Mouse (Mus musculus) lung, postnatal 0 days (tissue): ENCODE results near the gene Cnr2. TPM values are rescaled to one million over a fixed set of nuclear protein-coding genes. Genes with fewer than 3 reads are reported as not detected.

ENCODE experiments used
- ATAC-seq: fragments of 200-750 bp; cut with Nextera tagmentation; 2 replicates; pipeline ENCODE4 v1.8.0; 2017; ENCODE audit warnings: moderate library complexity
- DNase-seq: peaks from one replicate; pipeline ENCODE4 v3.0.0-alpha.2; 2016; ENCODE audit warnings: low spot score
- H3K27ac ChIP-seq: fragments of 300-500 bp; sonication (generic); 2 replicates; pipeline ENCODE4 v1.5.1; 2014; ENCODE audit warnings: antibody characterized with exemption, mild to moderate bottlenecking, low read length, mixed read lengths
- H3K27me3 ChIP-seq: fragments of 300-500 bp; sonication (generic); replicated peaks from 2 replicates; pipeline ENCODE4 v1.6.1; 2014; ENCODE audit warnings: low read length, mixed read lengths; ENCODE audit not compliant: insufficient read depth
- H3K36me3 ChIP-seq: fragments of 300-500 bp; sonication (generic); 2 replicates; pipeline ENCODE4 v1.6.1; 2014; ENCODE audit warnings: low read length, mixed read lengths; ENCODE audit not compliant: insufficient read depth
- H3K4me1 ChIP-seq: fragments of 300-500 bp; sonication (generic); 2 replicates; pipeline ENCODE4 v1.6.1; 2014; ENCODE audit warnings: antibody characterized with exemption, low read depth, low read length, mixed read lengths; ENCODE audit not compliant: insufficient read depth
- H3K4me2 ChIP-seq: fragments of 300-500 bp; sonication (generic); replicated peaks from 2 replicates; pipeline ENCODE4 v1.6.1; 2014; ENCODE audit warnings: low read depth, mild to moderate bottlenecking, low read length, moderate library complexity, mixed read lengths
- H3K4me3 ChIP-seq: fragments of 300-500 bp; sonication (generic); 2 replicates; pipeline ENCODE4 v1.5.1; 2014; ENCODE audit warnings: low read depth, low read length
- H3K9ac ChIP-seq: fragments of 300-500 bp; sonication (generic); replicated peaks from 2 replicates; pipeline ENCODE4 v1.6.1; 2014; ENCODE audit warnings: low read depth, mild to moderate bottlenecking
- H3K9me3 ChIP-seq: fragments of 300-500 bp; sonication (generic); 2 replicates; pipeline ENCODE4 v1.6.1; 2016; ENCODE audit warnings: low read length, mixed read lengths
- CTCF ChIP-seq: IDR thresholded peaks from 2 replicates; pipeline ENCODE4 v1.5.1; 2016; ENCODE audit warnings: antibody characterized with exemption, mild to moderate bottlenecking
- EP300 ChIP-seq: IDR thresholded peaks from 2 replicates; pipeline ENCODE4 v1.6.1; 2016; ENCODE audit warnings: antibody characterized with exemption, mild to moderate bottlenecking, control low read depth
- WGBS: fragments of 180-500 bp; shearing (Covaris S2); extraction: QIAGEN DNeasy Blood & Tissue Kit; methylation state at CpG from one replicate; pipeline ENCODE4 v1.1.7; 2014; 5-methylcytosine and 5-hydroxymethylcytosine counted together
- polyA plus RNA-seq: library from polyadenylated mRNA; unstranded; fragments of >200 nt; fragmentation: Nextera tagmentation; extraction: Ambion mirVana; gene quantifications from 2 replicates; pipeline ENCODE4 v1.2.1, GENCODE M21; 2015

The Cnr2 gene
- polyA plus RNA-seq, 1 experiment from 2014 or later = 1.9 TPM

- H3K4me1 ChIP-seq = no peaks in the 10 kb centered on the region
- no peaks in the 10 kb centered on the region for H3K36me3 ChIP-seq
- H3K4me3 ChIP-seq = no peak overlapping the region
- no peaks in the 10 kb centered on the region for H3K27me3 ChIP-seq
- H3K4me2 ChIP-seq = no peak overlapping the region
- no peak overlapping the region for H3K9ac ChIP-seq
- 71% methylated on average over 6 of the region's 6 CpGs for WGBS
- DNase-seq (no peak), ATAC-seq (no peak)
- TF ChIP-seq EP300 (no peak), CTCF (no peak)
- no peaks in the 10 kb centered on the region for H3K9me3 ChIP-seq
- no peak overlapping the region for H3K27ac ChIP-seq
These were observed 963 bp downstream of the Cnr2 start for GRCm38 (mm10) chr4:135896157-135896556.

DNA sequence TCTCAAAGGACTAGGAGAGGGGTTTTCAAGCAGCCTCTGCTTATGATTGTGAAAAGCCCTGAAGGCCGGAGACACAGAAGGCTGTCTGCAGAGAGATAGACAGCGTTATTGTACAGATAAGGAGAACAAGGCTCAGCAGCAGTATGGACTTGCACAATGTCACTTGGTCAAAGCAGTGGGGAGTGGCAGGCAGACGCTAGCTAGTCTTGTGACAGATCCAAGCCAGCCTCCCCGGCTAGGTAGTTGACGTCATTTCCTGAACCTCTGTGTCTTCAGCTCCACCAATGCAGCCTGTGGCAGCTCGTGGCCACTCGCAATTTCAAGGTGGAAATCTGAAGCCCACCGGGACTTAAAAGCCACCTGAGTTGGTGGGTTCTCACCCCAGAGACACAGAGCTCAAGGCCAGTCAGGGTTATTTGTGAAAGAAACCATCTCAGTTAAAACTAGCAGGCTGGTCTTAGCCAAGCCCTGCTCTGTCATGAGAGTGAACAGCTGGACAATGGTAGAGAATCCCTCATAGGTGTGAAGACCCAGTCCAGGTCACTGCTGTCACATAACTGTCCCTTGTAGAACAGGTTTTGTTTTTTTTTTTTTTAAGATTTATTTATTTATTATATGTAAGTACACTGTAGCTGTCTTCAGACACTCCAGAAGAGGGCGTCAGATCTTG, 3.3 kb downstream of the Cnr2 start:
- 44% methylated on average over 8 of the region's 9 CpGs for WGBS
- Histone ChIP-seq H3K27me3 (no peaks in the 10 kb centered on the region), H3K4me3 (no peak overlapping the region), H3K27ac (no peak overlapping the region), H3K4me1 (no peaks in the 10 kb centered on the region), H3K9ac (no peak overlapping the region), H3K36me3 (no peaks in the 10 kb centered on the region), H3K9me3 (no peaks in the 10 kb centered on the region), H3K4me2 (no peak overlapping the region)
- ATAC-seq (peak; percentile 83), DNase-seq (peak; percentile 91)
- no peak for TF ChIP-seq EP300
- no peak for TF ChIP-seq CTCF

GRCm38 (mm10) chr4:135899050-135899448, 3.9 kb downstream of the Cnr2 start:
- H3K27me3 ChIP-seq = no peaks in the 10 kb centered on the region
- no peak overlapping the region for H3K4me2 ChIP-seq
- WGBS = 78% methylated on average over 7 of the region's 7 CpGs
- ATAC-seq (peak; percentile 33; the same call in 1 of the 2 replicates), DNase-seq (peak; percentile 38)
- H3K9ac ChIP-seq = no peak overlapping the region
- no peaks in the 10 kb centered on the region for H3K4me1 ChIP-seq
- no peaks in the 10 kb centered on the region for H3K9me3 ChIP-seq
- H3K36me3 ChIP-seq = no peaks in the 10 kb centered on the region
- TF ChIP-seq CTCF (no peak), EP300 (no peak)
- no peak overlapping the region for H3K4me3 ChIP-seq
- H3K27ac ChIP-seq = no peak overlapping the region

DNA sequence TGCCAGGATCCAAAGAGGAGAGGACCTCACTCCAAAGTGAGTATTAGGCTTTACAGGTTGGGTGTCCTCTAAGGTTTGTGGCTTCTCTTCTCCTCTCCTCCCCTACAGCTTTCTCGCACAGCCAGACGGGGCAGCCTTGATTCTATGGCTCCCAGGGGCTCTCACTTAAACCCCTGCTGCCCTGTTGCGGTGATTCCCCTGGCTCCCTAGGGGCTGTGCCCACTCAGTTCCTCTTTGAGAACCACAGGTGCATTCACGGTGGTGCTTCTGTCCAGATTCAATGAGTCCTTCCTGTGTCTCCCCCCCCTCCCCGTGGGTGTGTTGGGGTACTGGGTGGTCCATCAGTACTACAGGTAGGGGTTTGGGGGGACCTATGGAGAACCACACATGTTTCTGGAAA, 4.8 kb downstream of the Cnr2 start:
- H3K27ac ChIP-seq = no peak overlapping the region
- WGBS = 84% methylated on average over 5 of the region's 5 CpGs
- no peaks in the 10 kb centered on the region for H3K27me3 ChIP-seq
- no peak overlapping the region for H3K4me3 ChIP-seq
- no peaks in the 10 kb centered on the region for H3K4me1 ChIP-seq
- DNase-seq (no peak), ATAC-seq (no peak)
- H3K9me3 ChIP-seq = no peaks in the 10 kb centered on the region
- H3K9ac ChIP-seq = no peak overlapping the region
- H3K4me2 ChIP-seq = no peak overlapping the region
- no peak for TF ChIP-seq CTCF
- no peak for TF ChIP-seq EP300
- H3K36me3 ChIP-seq = no peaks in the 10 kb centered on the region

GRCm38 (mm10) chr4:135902606-135903242, 7.5 kb downstream of the Cnr2 start:
- no peak overlapping the region for H3K4me2 ChIP-seq
- H3K27ac ChIP-seq = no peak overlapping the region
- H3K27me3 ChIP-seq = no peaks in the 10 kb centered on the region
- 83% methylated on average over 4 of the region's 4 CpGs for WGBS
- no peaks in the 10 kb centered on the region for H3K36me3 ChIP-seq
- no peaks in the 10 kb centered on the region for H3K4me1 ChIP-seq
- H3K4me3 ChIP-seq = no peak overlapping the region
- DNase-seq (no peak), ATAC-seq (no peak)
- H3K9me3 ChIP-seq = no peaks in the 10 kb centered on the region
- TF ChIP-seq EP300 (no peak), CTCF (no peak)
- H3K9ac ChIP-seq = no peak overlapping the region

DNA sequence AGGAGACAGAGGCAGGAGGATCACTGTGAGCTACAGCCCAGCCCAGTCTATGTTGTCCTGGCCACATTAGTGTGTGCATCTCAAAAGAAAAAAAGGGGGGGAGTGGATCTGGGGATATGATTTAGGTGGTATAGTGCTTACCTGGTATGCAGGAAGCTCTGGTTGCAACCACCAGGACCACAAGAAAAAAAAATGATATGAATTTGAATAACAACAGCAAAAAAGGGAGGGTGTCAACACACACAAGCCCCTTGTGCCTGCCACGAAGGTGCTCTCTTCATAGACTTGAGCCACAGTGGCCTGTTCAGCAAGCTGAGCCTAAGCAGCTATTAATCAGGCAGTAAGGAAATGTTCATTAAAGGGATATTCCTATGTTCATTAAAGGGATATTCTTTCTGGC, 9.6 kb downstream of the Cnr2 start:
- Histone ChIP-seq H3K9ac (no peak overlapping the region), H3K4me3 (no peak overlapping the region), H3K4me1 (no peaks in the 10 kb centered on the region), H3K27me3 (no peaks in the 10 kb centered on the region), H3K9me3 (no peaks in the 10 kb centered on the region), H3K27ac (no peak overlapping the region), H3K4me2 (no peak overlapping the region), H3K36me3 (no peaks in the 10 kb centered on the region)
- no peak for TF ChIP-seq CTCF
- TF ChIP-seq EP300 = no peak
- 53% methylated on average over 1 of the region's 1 CpGs for WGBS
- DNase-seq = no peak
- no peak for ATAC-seq
